Mouse (Mus musculus) embryo, embryonic 10.5 days (tissue): ENCODE results near the gene Runx2.

ENCODE experiments used
- DNase-seq: peaks from one replicate; pipeline ENCODE4 v3.0.0-alpha.2; 2015; ENCODE audit warnings: low spot score

Runx2 gene

DNA sequence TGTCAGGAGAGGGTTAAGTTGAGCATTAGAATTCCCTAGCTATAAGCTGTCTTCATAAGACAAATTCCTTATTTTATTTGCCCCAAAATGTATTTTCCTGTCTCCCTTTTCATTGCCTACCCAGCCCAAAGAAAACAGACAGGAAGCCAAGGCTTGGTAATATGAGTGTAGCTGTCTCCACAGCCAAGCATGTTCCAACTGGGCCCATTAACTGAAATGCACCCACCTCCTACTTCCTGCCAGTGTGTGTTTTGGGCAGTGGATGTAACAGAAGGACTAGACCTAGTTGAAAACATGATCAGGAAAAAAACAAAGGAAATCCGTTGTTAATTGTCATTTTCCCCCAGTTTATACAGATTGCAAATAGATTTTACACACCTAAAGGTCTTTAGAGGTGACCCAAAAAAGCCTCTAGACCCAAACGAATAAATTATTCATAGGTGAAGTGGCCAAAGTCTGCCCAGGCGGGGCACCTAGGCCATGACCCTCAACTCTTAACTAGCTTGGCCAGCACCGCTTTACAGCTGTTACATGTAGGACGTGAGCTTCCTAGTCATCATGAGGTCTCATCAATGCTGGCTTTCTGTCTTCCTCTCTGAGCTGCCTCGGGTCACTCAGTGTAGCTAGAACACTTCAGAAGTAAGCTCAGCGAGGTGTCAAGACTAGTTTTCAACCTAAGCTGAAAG lies 154.3 kb downstream of the Runx2 start:
- no peak for DNase-seq

- DNase-seq: no peak
These were observed 160.1 kb downstream of the Runx2 start for GRCm38 (mm10) chr17:44654503-44654902.

GRCm38 (mm10) chr17:44653081-44653480 lies 161.5 kb downstream of the Runx2 start:
- no peak for DNase-seq

DNA sequence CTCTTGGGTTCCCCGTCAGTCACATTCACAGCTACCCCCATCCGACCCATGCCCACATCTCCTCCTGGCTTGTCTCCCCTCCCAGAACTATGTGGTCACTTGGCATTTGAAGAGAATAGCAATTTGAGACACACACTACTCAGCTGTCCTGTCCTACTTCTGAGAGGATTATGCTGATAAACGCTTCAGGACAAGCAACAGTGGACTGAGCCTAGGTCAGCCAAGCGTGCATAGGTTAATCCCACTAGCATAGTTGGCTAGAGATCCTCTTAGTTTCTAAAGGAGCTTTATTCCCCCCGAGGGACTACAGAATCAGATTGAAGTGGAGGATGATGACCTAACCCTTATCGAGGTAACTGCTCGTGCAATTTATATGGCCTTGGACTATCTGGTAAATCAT lies 162.5 kb downstream of the Runx2 start:
- DNase-seq: no peak

DNA sequence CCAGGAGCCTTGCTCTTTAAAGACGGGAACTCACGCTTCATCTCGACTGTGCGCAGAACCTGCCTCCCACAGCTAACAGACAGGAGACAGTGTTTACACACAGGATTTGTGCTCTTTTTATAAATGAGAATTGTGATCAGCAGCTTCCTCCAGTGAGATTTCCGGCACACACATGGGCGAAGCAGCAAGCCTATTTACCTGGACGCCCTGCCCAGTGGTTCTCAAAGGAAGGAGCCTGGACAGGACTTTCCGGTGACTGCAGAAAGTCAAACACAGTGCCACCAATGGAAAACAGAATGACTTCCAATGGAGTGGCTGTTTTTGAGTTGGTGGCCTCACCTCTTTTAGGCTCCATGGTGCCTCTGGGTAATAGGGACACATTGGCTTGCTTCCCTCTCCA lies 163.0 kb downstream of the Runx2 start:
- no peak for DNase-seq

GRCm38 (mm10) chr17:44650431-44650830 lies 164.2 kb downstream of the Runx2 start:
- no peak for DNase-seq

GRCm38 (mm10) chr17:44649056-44649455 lies 165.5 kb downstream of the Runx2 start:
- DNase-seq: peak; percentile 15

DNA sequence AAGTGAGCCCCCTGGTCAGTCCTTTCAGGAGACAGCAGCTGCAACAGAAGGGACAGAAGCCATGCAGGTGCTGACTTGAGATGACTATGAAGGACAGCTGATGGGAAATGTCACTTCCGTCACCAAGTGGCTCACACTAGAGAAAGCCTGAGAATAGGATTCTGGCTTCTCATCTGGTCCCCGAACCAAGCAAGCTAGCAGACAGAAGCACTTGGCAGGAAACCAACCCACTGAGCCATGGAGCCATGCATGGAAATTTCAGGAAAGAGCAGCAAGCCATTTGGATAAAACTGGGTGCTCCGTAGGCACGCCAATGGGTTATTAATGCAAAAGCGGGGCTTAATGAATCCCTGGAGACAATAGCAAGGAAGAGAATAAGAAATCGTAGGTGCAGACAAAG lies 166.7 kb downstream of the Runx2 start:
- no peak for DNase-seq

DNA sequence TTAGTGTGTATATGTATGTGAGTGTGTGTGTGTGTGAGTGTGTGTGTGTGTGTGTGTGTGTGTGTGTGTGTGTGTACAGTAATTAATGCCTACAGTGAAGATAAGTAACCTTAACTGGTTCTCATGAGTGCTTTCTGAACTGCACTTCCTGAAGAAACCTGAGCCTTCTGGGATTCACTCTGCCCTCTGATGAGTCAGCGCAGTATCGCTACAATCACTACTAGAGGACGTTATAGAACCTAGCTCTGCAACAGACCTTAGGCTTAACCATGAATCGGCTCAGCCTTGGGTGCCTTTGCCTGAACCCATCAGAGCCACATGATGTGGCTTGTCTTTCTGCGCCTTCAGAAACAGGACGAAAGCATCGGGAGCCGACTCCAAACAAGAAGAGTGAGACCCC lies 169.5 kb downstream of the Runx2 start:
- no peak for DNase-seq

- DNase-seq: no peak
These were observed 171.3 kb downstream of the Runx2 start for GRCm38 (mm10) chr17:44643260-44643659.

GRCm38 (mm10) chr17:44642126-44642525 lies 172.5 kb downstream of the Runx2 start:
- DNase-seq: no peak

- DNase-seq: no peak
These were observed 173.7 kb downstream of the Runx2 start for GRCm38 (mm10) chr17:44640910-44641309.

DNA sequence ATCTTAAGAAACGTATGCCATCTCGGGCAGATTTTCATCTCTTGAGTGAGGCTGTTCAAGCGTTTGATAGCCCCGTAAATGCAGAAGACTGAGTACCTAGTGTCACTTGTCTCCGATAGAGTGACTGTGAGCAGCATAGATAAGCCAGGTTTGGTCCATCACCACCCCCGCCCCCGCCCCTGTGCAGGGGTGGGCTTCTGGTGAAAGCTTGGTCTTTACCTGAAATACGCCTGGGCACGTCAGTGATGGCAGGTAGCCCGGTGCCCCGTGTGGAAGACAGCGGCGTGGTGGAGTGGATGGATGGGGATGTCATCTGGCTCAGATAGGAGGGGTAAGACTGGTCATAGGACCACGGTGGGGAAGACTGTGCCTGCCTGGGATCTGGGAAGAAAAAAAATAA lies 175.2 kb downstream of the Runx2 start:
- no peak for DNase-seq

GRCm38 (mm10) chr17:44637181-44637880 lies 177.3 kb downstream of the Runx2 start:
- DNase-seq: no peak

DNA sequence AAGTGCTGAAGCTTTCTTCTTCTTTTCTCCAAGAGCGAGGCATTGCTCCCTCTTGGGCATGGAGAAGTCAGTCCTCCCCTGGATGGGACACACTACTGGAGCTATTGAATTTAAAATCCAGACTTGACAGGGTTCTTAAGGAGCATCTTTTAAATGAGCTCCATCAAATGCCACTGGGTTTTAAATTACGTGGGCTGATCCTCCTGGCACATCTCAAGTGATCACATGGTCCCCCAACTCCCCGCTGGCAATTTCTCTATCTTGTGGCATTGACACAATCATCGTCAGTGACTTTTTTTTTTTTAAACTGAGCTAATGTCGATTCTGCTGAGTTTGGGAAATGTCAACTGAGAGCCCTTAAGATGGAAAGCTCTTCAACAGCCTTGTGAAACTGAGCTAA lies 180.1 kb downstream of the Runx2 start:
- no peak for DNase-seq

DNA sequence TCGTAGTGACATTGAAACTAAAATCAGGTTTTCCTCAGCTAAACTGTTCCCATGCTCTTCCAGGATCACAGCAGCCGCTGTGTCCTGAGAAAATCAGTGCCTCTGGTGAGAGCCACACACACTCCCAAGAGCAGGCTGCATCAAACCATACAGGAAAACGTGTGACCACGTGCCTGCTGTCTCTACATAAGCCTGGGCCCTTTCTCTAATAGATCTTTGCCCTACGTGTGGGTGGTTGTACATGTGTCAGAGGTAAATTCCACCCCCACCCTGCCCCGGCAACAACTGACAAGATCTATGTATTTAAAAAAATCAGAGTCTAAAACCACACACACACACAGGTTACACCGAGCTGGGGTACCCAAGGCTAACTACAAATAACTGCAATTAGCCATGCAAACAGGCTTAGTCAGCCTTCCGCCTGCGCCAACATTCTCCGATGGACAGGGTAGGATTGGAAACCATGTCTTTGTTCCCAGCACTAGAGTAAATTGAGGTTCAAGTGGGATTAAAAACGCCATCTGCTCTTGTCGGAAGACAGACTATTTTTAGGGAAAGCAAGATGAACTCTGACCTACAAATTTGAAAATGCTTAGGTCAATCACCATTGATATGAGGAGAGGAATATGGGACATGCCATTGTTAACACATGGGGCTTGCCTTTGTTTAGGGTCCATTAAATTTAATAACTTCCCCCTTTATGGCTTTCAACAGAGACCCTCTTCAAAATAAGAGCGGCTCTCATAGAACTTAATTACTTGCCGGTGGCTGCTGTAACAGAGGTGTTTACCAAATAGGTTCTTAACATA lies 180.8 kb downstream of the Runx2 start:
- DNase-seq: peak; percentile 25

DNA sequence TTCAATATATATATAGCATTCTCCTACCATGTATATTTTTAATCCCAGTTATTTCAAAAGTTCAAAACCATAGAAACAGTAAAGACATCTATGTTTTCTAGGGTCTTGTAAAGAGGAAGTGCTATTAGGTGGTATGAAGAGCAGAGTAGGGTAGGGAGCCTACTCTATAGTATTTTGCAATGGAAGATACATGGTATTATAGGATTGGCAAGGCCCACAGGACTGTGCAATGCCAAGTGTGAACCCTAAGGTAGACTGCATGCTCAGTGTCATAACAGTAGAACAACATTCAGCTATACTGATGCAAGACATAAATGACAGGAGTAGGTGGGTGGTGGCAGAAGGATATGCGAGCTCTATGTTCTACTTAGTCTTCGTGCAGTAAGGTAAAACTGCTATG lies 181.7 kb downstream of the Runx2 start:
- DNase-seq: no peak

GRCm38 (mm10) chr17:44632292-44632691 lies 182.3 kb downstream of the Runx2 start:
- DNase-seq: no peak

- no peak for DNase-seq
These were observed 183.0 kb downstream of the Runx2 start for GRCm38 (mm10) chr17:44631577-44631976.

GRCm38 (mm10) chr17:44627317-44627716 lies 187.3 kb downstream of the Runx2 start:
- DNase-seq: no peak

- no peak for DNase-seq
These were observed 190.9 kb downstream of the Runx2 start for GRCm38 (mm10) chr17:44623707-44624106.

GRCm38 (mm10) chr17:44623271-44623670 lies 191.3 kb downstream of the Runx2 start:
- no peak for DNase-seq

DNA sequence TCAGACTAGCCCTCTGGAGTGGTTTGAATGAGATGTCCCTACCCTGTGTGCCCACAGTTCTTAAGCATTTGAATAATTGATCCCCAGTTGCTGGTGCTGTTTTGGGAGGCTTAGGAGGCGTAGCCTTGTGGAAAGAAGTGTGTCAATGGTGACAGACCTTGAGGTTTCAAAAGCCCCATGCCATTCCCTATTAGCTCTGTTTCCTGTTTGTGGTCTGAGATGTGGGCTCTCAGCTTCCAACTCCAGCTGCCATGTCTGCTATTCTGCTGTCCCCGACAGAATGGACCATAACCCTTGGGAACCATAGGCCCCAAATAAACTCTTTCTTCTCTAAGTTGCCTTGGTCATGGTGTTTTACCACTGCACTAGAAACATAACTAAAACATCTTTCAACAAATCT lies 194.1 kb downstream of the Runx2 start:
- DNase-seq: no peak
